Mouse (Mus musculus): ENCODE data around the gene Aqp1. TPM values are rescaled to one million over a fixed set of nuclear protein-coding genes. Genes with fewer than 3 reads are reported as not detected.

Gene Aqp1
- polyA plus RNA-seq, 1 experiment from 2014 or later, result 7.4 TPM

DNA sequence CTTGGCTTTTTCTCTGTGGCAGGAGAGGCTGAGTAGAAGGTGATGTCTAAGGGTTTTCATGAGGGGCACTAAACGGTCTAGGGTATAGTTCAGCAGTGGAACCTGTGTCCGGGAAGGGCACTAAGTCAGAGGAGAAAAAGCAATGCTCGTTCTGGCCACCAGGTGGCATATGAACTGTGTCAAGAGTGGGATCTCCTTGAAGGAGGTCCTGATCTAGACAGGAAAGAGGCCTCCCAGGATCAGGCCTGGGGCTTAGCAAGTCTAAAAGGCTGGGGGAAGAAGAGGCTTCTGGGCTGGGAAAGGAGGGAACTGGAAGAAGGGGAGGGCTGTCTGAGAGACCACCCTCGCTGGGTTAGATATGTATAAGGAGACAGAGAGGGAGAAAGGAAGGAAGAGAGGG, 56.2 kb downstream of the Aqp1 start:
- Histone ChIP-seq H3K27me3 (replicated peaks) (no peaks in the 10 kb centered on the region), H3K9ac (replicated peaks) (no peak overlapping the region), H3K36me3 (no peaks in the 10 kb centered on the region), H3K9me3 (replicated peaks) (no peaks in the 10 kb centered on the region), H3K4me1 (peaks cover 39% of the 10 kb centered on the region), H3K4me2 (no peak overlapping the region), H3K27ac (replicated peaks) (peak overlapping the region; percentile 33; the same call in 1 of the 2 replicates), H3K4me3 (replicated peaks) (no peak overlapping the region)
- ATAC-seq (ENCODE audit: low FRiP score), result peak; percentile 33
- WGBS, result 12% methylated on average over 4 of the region's 4 CpGs

DNA sequence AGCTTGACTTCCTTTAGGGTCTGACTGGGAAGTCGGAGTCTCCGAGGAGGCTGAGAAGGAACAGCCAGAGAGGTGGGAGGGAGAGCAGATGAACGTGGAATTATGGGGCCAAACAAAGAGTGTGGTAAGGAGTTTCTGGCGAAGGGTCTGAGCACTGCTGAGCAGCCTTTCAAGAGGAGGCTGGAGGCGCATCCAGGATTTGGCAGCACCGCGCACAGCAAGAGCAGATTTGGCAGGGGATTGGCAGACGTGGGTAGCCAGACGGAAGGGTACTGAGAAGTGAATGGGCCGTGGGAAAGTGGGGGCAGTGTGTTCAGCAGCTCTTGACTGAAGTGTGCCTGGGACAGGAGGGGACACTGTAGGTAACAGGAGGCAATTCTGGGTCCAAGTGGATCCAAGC, 58.6 kb downstream of the Aqp1 start:
- 61% methylated on average over 10 of the region's 10 CpGs for WGBS
- H3K27ac ChIP-seq (replicated peaks), result 0 out of 2 replicates have a peak overlapping the region, but pooled peaks have one; percentile 37
- no peak overlapping the region for H3K4me2 ChIP-seq
- no peaks in the 10 kb centered on the region for H3K27me3 ChIP-seq (replicated peaks)
- no peak overlapping the region for H3K4me3 ChIP-seq (replicated peaks)
- no peak for ATAC-seq (ENCODE audit: low FRiP score)
- H3K36me3 ChIP-seq, result no peaks in the 10 kb centered on the region
- no peaks in the 10 kb centered on the region for H3K9me3 ChIP-seq (replicated peaks)
- H3K9ac ChIP-seq (replicated peaks), result no peak overlapping the region
- peaks cover 45% of the 10 kb centered on the region for H3K4me1 ChIP-seq

- Histone ChIP-seq H3K36me3 (no peaks in the 10 kb centered on the region), H3K9ac (replicated peaks) (no peak overlapping the region), H3K4me3 (replicated peaks) (no peak overlapping the region), H3K27ac (replicated peaks) (peak overlapping the region; percentile 70), H3K4me2 (no peak overlapping the region), H3K27me3 (replicated peaks) (no peaks in the 10 kb centered on the region), H3K9me3 (replicated peaks) (no peaks in the 10 kb centered on the region), H3K4me1 (peaks cover 50% of the 10 kb centered on the region)
- 46% methylated on average over 3 of the region's 3 CpGs for WGBS
- ATAC-seq (ENCODE audit: low FRiP score), result peak; percentile 26
These were observed 59.9 kb downstream of the Aqp1 start for GRCm38 (mm10) chr6:55396176-55396575.

GRCm38 (mm10) chr6:55396622-55397041, 60.4 kb downstream of the Aqp1 start:
- 49% methylated on average over 11 of the region's 11 CpGs for WGBS
- Histone ChIP-seq H3K27ac (replicated peaks) (peak overlapping the region; percentile 70), H3K4me2 (no peak overlapping the region), H3K4me3 (replicated peaks) (no peak overlapping the region), H3K9me3 (replicated peaks) (no peaks in the 10 kb centered on the region), H3K27me3 (replicated peaks) (no peaks in the 10 kb centered on the region), H3K9ac (replicated peaks) (no peak overlapping the region), H3K4me1 (peaks cover 50% of the 10 kb centered on the region), H3K36me3 (no peaks in the 10 kb centered on the region)
- ATAC-seq (ENCODE audit: low FRiP score), result peak; percentile 54; the same call in 1 of the 2 replicates

Small RNA genes within 50 kb of the gene (microRNA-seq; reads per million reads assigned to microRNA genes)
- gene Gm25458, result not detected

Other genes with a start within 250 kb of the Aqp1 start
- 1.3 and 1.5 TPM in 2 replicates for gene Crhr2, start 203.4 kb upstream of the Aqp1 start, polyA plus RNA-seq (2015; fragmentation: Nextera tagmentation; extraction: Ambion mirVana)
- gene Inmt, start 161.4 kb upstream of the Aqp1 start, polyA plus RNA-seq (2015; fragmentation: Nextera tagmentation; extraction: Ambion mirVana), result not detected in 2 replicates
- 10.3 and 10.7 TPM in 2 replicates for gene Mindy4, start 133.0 kb upstream of the Aqp1 start, polyA plus RNA-seq (2015; fragmentation: Nextera tagmentation; extraction: Ambion mirVana)
- not detected in 2 replicates for gene Ghrhr, start 39.9 kb downstream of the Aqp1 start, polyA plus RNA-seq (2015; fragmentation: Nextera tagmentation; extraction: Ambion mirVana)
- gene Adcyap1r1, start 115.5 kb downstream of the Aqp1 start, polyA plus RNA-seq (2015; fragmentation: Nextera tagmentation; extraction: Ambion mirVana), result 51.1 and 55.5 TPM in 2 replicates